Mouse (Mus musculus): ENCODE results near the gene A2ml1. TPM values are rescaled to one million over a fixed set of nuclear protein-coding genes. Genes with fewer than 3 reads are reported as not detected.

A2ml1 gene
- polyA plus RNA-seq, 1 experiment from 2014 or later: 1.0 TPM

GRCm38 (mm10) chr6:128494646-128495331, 86.6 kb downstream of the A2ml1 start:
- no peak for ATAC-seq
- Histone ChIP-seq H3K4me3 (ENCODE audit: low read depth, low read length) (no peak overlapping the region), H3K9me3 (ENCODE audit: control insufficient read depth) (no peaks in the 10 kb centered on the region), H3K4me2 (replicated peaks; ENCODE audit: low read depth) (no peak overlapping the region), H3K36me3 (ENCODE audit: control insufficient read depth, insufficient read depth) (no peaks in the 10 kb centered on the region), H3K27ac (ENCODE audit: low read depth, low read length) (no peak overlapping the region), H3K9ac (ENCODE audit: low read depth, low read length) (no peak overlapping the region), H3K4me1 (replicated peaks; ENCODE audit: control insufficient read depth, insufficient read depth, low read length) (no peaks in the 10 kb centered on the region), H3K27me3 (replicated peaks; ENCODE audit: control insufficient read depth, insufficient read depth, low read length) (no peaks in the 10 kb centered on the region)
- TF ChIP-seq CTCF (IDR thresholded peaks at IDR 0.05; ENCODE audit: low read depth): no peak
- 77% methylated on average over 15 of the region's 15 CpGs for WGBS

DNA sequence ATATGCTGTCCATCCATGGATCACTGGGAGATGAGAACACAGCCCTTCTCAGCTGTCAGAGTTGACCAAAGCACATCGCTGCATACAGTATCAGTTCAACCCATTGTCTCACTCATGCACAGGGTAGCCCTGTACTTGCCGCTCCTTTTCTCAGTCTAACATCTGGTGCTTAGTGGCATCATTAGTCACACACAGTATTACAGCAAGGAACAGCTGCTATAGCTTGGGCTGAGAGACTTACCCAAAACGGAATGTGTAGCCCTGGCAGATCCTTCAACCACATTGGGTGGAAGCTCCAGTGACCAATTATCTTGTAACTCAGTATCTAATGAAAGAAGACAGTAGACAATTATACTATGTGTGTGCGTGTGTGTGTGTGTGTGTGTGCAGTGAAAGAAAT, 89.5 kb downstream of the A2ml1 start:
- H3K4me1 ChIP-seq (replicated peaks; ENCODE audit: control insufficient read depth, insufficient read depth, low read length): no peaks in the 10 kb centered on the region
- H3K27me3 ChIP-seq (replicated peaks; ENCODE audit: control insufficient read depth, insufficient read depth, low read length): no peaks in the 10 kb centered on the region
- no peak for ATAC-seq
- no peak overlapping the region for H3K4me2 ChIP-seq (replicated peaks; ENCODE audit: low read depth)
- no peak for TF ChIP-seq CTCF (IDR thresholded peaks at IDR 0.05; ENCODE audit: low read depth)
- H3K9me3 ChIP-seq (ENCODE audit: control insufficient read depth): no peaks in the 10 kb centered on the region
- no peak overlapping the region for H3K9ac ChIP-seq (ENCODE audit: low read depth, low read length)
- H3K27ac ChIP-seq (ENCODE audit: low read depth, low read length): no peak overlapping the region
- WGBS: 81% methylated on average over 4 of the region's 4 CpGs
- no peak overlapping the region for H3K4me3 ChIP-seq (ENCODE audit: low read depth, low read length)
- H3K36me3 ChIP-seq (ENCODE audit: control insufficient read depth, insufficient read depth): no peaks in the 10 kb centered on the region

DNA sequence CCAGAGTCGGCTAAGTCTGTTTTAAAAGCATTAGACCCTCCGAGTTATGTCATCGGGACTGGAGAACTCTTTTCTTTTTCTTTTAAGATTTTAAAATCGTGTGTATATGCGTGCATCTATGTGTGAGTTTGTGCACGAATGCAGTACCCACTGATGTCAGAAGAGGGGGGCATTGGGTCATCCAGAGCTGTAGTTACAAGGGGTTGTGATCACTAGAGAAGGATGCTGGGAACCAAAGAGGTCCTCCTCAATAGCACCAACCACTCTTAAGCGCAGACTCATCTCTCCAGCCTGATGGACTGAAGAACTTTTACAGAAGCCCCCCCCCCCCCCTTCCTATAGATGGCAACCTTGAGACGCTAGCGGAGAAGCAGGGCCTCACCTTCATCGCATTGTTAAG, 91.3 kb downstream of the A2ml1 start:
- Histone ChIP-seq H3K36me3 (ENCODE audit: control insufficient read depth, insufficient read depth) (no peaks in the 10 kb centered on the region), H3K4me1 (replicated peaks; ENCODE audit: control insufficient read depth, insufficient read depth, low read length) (no peaks in the 10 kb centered on the region), H3K4me3 (ENCODE audit: low read depth, low read length) (no peak overlapping the region), H3K9ac (ENCODE audit: low read depth, low read length) (no peak overlapping the region), H3K4me2 (replicated peaks; ENCODE audit: low read depth) (no peak overlapping the region), H3K9me3 (ENCODE audit: control insufficient read depth) (no peaks in the 10 kb centered on the region), H3K27ac (ENCODE audit: low read depth, low read length) (no peak overlapping the region), H3K27me3 (replicated peaks; ENCODE audit: control insufficient read depth, insufficient read depth, low read length) (no peaks in the 10 kb centered on the region)
- 95% methylated on average over 10 of the region's 10 CpGs for WGBS
- no peak for ATAC-seq
- TF ChIP-seq CTCF (IDR thresholded peaks at IDR 0.05; ENCODE audit: low read depth): no peak

Other genes with a start within 250 kb of the A2ml1 start
- gene Tulp3, start 225.8 kb downstream of the A2ml1 start, polyA plus RNA-seq (2015; fragmentation: Nextera tagmentation; extraction: Ambion mirVana): 3.0 and 4.4 TPM in 2 replicates
- 39.1 and 39.5 TPM in 2 replicates for gene Rhno1, start 218.7 kb downstream of the A2ml1 start, polyA plus RNA-seq (2015; fragmentation: Nextera tagmentation; extraction: Ambion mirVana)
- gene Foxm1, start 218.6 kb downstream of the A2ml1 start, polyA plus RNA-seq (2015; fragmentation: Nextera tagmentation; extraction: Ambion mirVana): 4.7 and 5.7 TPM in 2 replicates
- gene Tex52, start 206.2 kb downstream of the A2ml1 start, polyA plus RNA-seq (2015; fragmentation: Nextera tagmentation; extraction: Ambion mirVana): not detected in 2 replicates
- gene Gm44596, start 206.1 kb downstream of the A2ml1 start, polyA plus RNA-seq (2015; fragmentation: Nextera tagmentation; extraction: Ambion mirVana): not detected in 2 replicates
- gene Nrip2, start 182.3 kb downstream of the A2ml1 start, polyA plus RNA-seq (2015; fragmentation: Nextera tagmentation; extraction: Ambion mirVana): 2.3 and 3.4 TPM in 2 replicates
- 9.4 and 11.9 TPM in 2 replicates for gene Itfg2, start 156.7 kb downstream of the A2ml1 start, polyA plus RNA-seq (2015; fragmentation: Nextera tagmentation; extraction: Ambion mirVana)
- gene Fkbp4, start 142.9 kb downstream of the A2ml1 start, polyA plus RNA-seq (2015; fragmentation: Nextera tagmentation; extraction: Ambion mirVana): 113 and 116 TPM in 2 replicates
- gene Pzp, start 54.9 kb downstream of the A2ml1 start, polyA plus RNA-seq (2015; fragmentation: Nextera tagmentation; extraction: Ambion mirVana): 0.39 and 0.44 TPM in 2 replicates
- not detected in 2 replicates for gene Klrb1a, start 41.9 kb upstream of the A2ml1 start, polyA plus RNA-seq (2015; fragmentation: Nextera tagmentation; extraction: Ambion mirVana)
- 169 and 175 TPM in 2 replicates for gene Clec2h, start 80.8 kb upstream of the A2ml1 start, polyA plus RNA-seq (2015; fragmentation: Nextera tagmentation; extraction: Ambion mirVana)
- 0.13 and 0.29 TPM in 2 replicates for gene Klrb1, start 141.5 kb upstream of the A2ml1 start, polyA plus RNA-seq (2015; fragmentation: Nextera tagmentation; extraction: Ambion mirVana)
- gene Klrb1c, start 207.6 kb upstream of the A2ml1 start, polyA plus RNA-seq (2015; fragmentation: Nextera tagmentation; extraction: Ambion mirVana): 0.21 and 0.27 TPM in 2 replicates
- gene Gm44511, start 244.7 kb upstream of the A2ml1 start, polyA plus RNA-seq (2015; fragmentation: Nextera tagmentation; extraction: Ambion mirVana): 0.25 TPM in 1 of 2 replicates, not detected in the other
- 0.35 and 0.80 TPM in 2 replicates for gene Klrb1b, start 244.7 kb upstream of the A2ml1 start, polyA plus RNA-seq (2015; fragmentation: Nextera tagmentation; extraction: Ambion mirVana)

All from intestine, postnatal 0 days (tissue).